Mouse (Mus musculus) thymus, adult 2 months (tissue): ENCODE data around the gene Kcnab1. TPM values are rescaled to one million over a fixed set of nuclear protein-coding genes. Genes with fewer than 3 reads are reported as not detected.

Source experiments
- DNase-seq: peaks from one replicate; pipeline ENCODE4 v3.0.0; 2021
- H3K27ac ChIP-seq: fragments of 200-500 bp; 2 replicates; pipeline ENCODE4 v1.5.1; 2012; ENCODE audit warnings: low read length, control low read depth; ENCODE audit not compliant: control insufficient read depth, insufficient read depth
- H3K27me3 ChIP-seq: fragments of 200-500 bp; 2 replicates; pipeline ENCODE4 v1.6.1; 2012; ENCODE audit warnings: mild to moderate bottlenecking, low read length, moderate library complexity, mixed read lengths; ENCODE audit not compliant: control insufficient read depth, insufficient read depth
- H3K36me3 ChIP-seq: fragments of 200-500 bp; 2 replicates; pipeline ENCODE4 v1.6.1; 2012; ENCODE audit warnings: mild to moderate bottlenecking, low read length, moderate library complexity; ENCODE audit not compliant: control insufficient read depth, insufficient read depth
- H3K4me1 ChIP-seq: fragments of 200-500 bp; replicated peaks from 2 replicates; pipeline ENCODE4 v1.6.1; 2012; ENCODE audit warnings: low read length; ENCODE audit not compliant: control insufficient read depth, insufficient read depth
- H3K4me3 ChIP-seq: fragments of 200-500 bp; 2 replicates; pipeline ENCODE4 v1.5.1; 2012; ENCODE audit warnings: mild to moderate bottlenecking, low read length, control low read depth, moderate library complexity; ENCODE audit not compliant: control insufficient read depth, insufficient read depth
- CTCF ChIP-seq: fragments of 200-500 bp; IDR thresholded peaks from 2 replicates; pipeline ENCODE4 v1.5.1; 2012; ENCODE audit warnings: mild to moderate bottlenecking, control low read depth, low read length, moderate library complexity, borderline replicate concordance; ENCODE audit not compliant: control insufficient read depth, poor library complexity, insufficient read depth; ENCODE audit errors: extremely low read depth
- POLR2A ChIP-seq: fragments of 200-500 bp; IDR thresholded peaks from 2 replicates; pipeline ENCODE4 v1.6.1; 2012; ENCODE audit warnings: mild to moderate bottlenecking, low read length, control low read depth, moderate library complexity; ENCODE audit not compliant: control insufficient read depth, poor library complexity, insufficient read depth; ENCODE audit errors: extremely low read depth
- WGBS: fragments of 180-500 bp; shearing (Covaris S2); methylation state at CpG from one replicate; pipeline ENCODE4 v1.1.7; 2018; 5-methylcytosine and 5-hydroxymethylcytosine counted together
- polyA plus RNA-seq: library from polyadenylated mRNA; depleted of rRNA; stranded (reverse); fragments of >200 nt; gene quantifications from 2 replicates; pipeline ENCODE4 v1.2.3, GENCODE M21; 2012

The Kcnab1 gene
- polyA plus RNA-seq, 1 experiment, result 0.31 TPM

GRCm38 (mm10) chr3:65262506-65263422, 153.6 kb downstream of the Kcnab1 start:
- WGBS, result 89% methylated on average over 12 of the region's 12 CpGs

DNA sequence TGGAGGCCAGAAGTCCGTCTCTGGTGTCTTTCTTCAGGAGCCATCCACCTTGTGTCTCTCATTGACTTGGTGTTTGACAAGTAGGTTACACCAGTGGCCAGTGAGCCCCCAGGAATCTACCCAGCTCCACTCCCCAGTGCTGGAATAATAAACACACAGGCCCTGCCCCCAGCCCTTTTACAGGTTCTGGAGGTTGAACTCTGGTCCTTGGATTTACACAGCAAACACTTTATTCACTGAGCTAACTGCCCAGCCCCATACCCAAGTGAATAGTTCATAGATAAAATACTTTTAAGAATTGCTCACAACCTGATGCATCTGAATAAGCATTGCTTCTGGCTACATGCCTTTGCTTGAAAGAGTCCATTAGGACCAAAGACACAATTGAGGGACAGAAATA, 164.1 kb downstream of the Kcnab1 start:
- TF ChIP-seq POLR2A (no peak), CTCF (no peak)
- Histone ChIP-seq H3K4me1 (no peaks in the 10 kb centered on the region), H3K4me3 (no peak overlapping the region), H3K27ac (no peak overlapping the region), H3K36me3 (no peaks in the 10 kb centered on the region), H3K27me3 (no peaks in the 10 kb centered on the region)
- 92% methylated on average over 1 of the region's 1 CpGs for WGBS
- DNase-seq, result no peak

More at GRCm38 (mm10) chr3:65262506-65263422, 153.6 kb downstream of the Kcnab1 start:
- Histone ChIP-seq H3K4me1 (no peaks in the 10 kb centered on the region), H3K27ac (no peak overlapping the region), H3K4me3 (no peak overlapping the region), H3K36me3 (no peaks in the 10 kb centered on the region), H3K27me3 (no peaks in the 10 kb centered on the region)
- DNase-seq, result no peak
- TF ChIP-seq CTCF (no peak), POLR2A (no peak)

- H3K36me3 ChIP-seq, result no peaks in the 10 kb centered on the region
- H3K4me3 ChIP-seq, result no peak overlapping the region
- no peaks in the 10 kb centered on the region for H3K27me3 ChIP-seq
- WGBS, result 97% methylated on average over 10 of the region's 10 CpGs
- no peak for TF ChIP-seq POLR2A
- no peak for TF ChIP-seq CTCF
- no peaks in the 10 kb centered on the region for H3K4me1 ChIP-seq
- no peak overlapping the region for H3K27ac ChIP-seq
- DNase-seq, result no peak
These were observed 168.6 kb downstream of the Kcnab1 start for GRCm38 (mm10) chr3:65277777-65278176.

DNA sequence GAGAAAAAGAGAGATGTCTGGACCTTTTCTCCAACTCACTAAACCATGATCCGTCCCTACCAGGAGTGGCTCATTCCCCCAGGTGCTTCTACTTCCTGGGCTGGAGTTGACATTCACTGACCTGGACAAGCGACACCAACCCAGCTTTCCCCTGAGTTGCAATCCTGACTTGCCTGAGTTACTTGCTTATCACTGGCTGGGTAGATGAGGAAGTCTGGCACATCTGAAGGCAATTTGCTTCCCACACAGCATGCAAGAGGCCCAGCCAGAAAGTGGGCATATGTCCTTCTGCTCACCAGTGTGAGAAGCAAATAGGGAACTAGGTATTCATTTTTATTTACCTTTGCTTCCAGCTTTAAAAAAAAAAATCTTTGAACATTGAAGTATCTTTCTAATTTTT, 174.2 kb downstream of the Kcnab1 start:
- WGBS, result 87% methylated on average over 2 of the region's 2 CpGs
- H3K4me3 ChIP-seq, result no peak overlapping the region

DNA sequence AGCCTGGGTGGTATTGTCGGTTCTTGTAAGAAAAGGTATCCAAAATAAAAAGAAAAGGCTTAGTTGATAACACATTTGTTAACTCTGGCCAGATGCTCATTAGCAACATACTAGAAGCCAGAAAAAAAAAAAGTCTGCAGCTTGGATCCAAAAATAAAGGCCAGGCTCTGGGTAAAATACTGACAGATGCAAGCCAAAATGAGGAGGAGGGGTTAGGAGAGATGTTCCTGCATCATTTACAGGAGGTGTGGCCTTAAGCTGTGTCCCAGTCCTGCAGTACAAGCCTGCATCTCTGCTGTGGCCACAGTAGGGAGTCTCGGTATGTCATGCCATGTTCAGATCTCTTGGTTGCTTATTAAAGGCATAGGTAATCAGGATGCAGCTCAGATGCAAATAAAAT, 179.8 kb downstream of the Kcnab1 start:
- Histone ChIP-seq H3K4me3 (no peak overlapping the region), H3K36me3 (no peaks in the 10 kb centered on the region), H3K4me1 (no peaks in the 10 kb centered on the region), H3K27me3 (no peaks in the 10 kb centered on the region), H3K27ac (no peak overlapping the region)
- no peak for DNase-seq
- 91% methylated on average over 2 of the region's 2 CpGs for WGBS
- no peak for TF ChIP-seq CTCF

More for the DNA sequence above, 174.2 kb downstream of the Kcnab1 start:
- Histone ChIP-seq H3K27me3 (no peaks in the 10 kb centered on the region), H3K4me1 (no peaks in the 10 kb centered on the region), H3K36me3 (no peaks in the 10 kb centered on the region), H3K27ac (no peak overlapping the region)
- DNase-seq, result no peak
- TF ChIP-seq CTCF (no peak), POLR2A (no peak)

DNA sequence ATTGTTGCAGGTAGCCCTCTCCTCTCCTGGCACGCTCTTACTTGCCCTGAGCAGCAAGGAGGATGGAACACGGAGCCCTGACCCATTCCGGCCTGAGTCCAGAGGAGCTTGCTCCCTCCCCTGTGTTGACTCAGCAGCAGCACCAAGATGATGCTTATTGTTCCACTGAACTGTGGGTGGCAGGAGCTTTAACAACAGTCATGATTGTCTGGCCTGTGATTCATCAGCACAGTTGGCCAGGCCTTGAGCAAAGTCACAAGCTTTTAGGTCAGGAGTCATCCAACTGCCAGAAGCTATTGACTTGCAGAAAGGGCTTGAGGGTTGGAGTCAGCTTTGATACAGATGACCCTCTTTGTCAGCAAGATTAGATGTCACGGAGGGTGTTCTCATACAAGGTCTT, 187.8 kb downstream of the Kcnab1 start:
- TF ChIP-seq POLR2A (no peak), CTCF (no peak)
- DNase-seq, result no peak
- H3K27me3 ChIP-seq, result no peaks in the 10 kb centered on the region
- H3K27ac ChIP-seq, result no peak overlapping the region
- no peaks in the 10 kb centered on the region for H3K4me1 ChIP-seq
- WGBS, result 94% methylated on average over 4 of the region's 4 CpGs
- H3K4me3 ChIP-seq, result no peak overlapping the region
- H3K36me3 ChIP-seq, result no peaks in the 10 kb centered on the region

DNA sequence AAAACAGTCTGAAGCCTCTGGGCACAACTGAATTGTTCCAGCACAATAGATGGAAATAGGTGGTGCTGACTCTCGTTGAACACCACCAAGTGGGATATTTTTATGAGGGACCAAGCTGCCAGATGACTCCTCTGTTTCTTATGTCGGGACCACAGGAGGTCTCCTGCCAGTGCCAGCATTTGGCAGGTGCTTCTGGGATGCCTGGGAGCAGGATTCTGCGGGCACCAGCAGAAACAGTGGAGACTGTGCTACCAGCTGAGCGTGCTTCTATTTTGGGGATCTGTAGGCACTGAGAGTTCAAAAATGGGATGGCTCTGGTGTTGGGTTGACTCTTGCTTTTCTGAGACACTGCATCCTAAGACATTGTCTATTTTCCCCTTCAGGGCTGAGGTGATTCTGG, 190.0 kb downstream of the Kcnab1 start:
- no peak for DNase-seq
- TF ChIP-seq POLR2A (no peak), CTCF (no peak)
- no peaks in the 10 kb centered on the region for H3K27me3 ChIP-seq
- H3K27ac ChIP-seq, result no peak overlapping the region
- no peak overlapping the region for H3K4me3 ChIP-seq
- WGBS, result 85% methylated on average over 4 of the region's 4 CpGs
- no peaks in the 10 kb centered on the region for H3K4me1 ChIP-seq
- no peaks in the 10 kb centered on the region for H3K36me3 ChIP-seq
